Mouse (Mus musculus) kidney, postnatal 10 days (tissue): ENCODE results near the gene Epp13.
"Not testable (repeated sequence)": the region's sequence is repeated elsewhere in the genome, so short reads cannot be mapped to it uniquely, and the experiment has no call there.

ENCODE experiments used
- DNase-seq: peaks from one replicate; pipeline ENCODE4 v3.0.0; 2021; ENCODE audit warnings: mixed read lengths

Gene Epp13

DNA sequence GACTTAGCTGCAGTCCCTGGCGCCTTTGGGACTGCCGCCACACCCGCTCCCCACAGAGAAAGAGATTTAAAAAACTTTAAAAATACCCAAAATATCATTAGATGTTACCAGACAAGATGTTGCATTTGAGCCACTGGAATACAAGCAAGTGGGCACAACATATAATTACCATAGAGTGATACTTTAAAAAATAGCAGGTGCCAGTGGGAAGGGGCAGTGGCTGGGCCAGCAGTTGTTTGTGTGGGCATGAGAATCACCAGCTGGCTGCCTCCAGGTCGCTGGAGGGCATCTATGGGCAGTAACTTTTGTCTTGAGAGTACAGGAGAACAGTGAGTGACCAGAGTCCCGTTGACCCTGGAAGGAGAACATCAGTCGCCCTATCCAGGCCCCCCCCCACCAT, at the start of gene Epp13:
Gene Epp13 (plus strand): TSS at position 301 of the 400 bp plus-strand sequence.
- DNase-seq = no peak

DNA sequence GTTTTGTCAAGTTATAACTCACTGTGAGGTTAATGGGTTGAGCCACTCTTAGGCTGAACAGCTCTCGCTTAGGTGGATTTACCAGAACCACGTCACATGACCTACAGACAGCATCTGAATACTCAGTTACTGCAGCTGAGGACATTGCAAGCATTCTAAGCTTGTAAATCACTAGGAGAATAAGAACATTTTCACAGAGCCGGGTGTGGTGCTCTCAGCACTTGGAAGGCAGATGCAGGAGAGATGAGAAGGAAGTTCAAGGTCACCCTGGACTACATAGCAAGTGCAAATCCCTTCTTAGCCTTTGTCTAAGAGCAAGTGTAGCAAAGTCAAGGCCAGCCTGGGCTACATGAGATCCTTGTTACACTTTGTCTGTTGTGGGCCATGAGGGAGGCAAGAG, 48.3 kb upstream of the Epp13 start:
- no peak for DNase-seq

DNA sequence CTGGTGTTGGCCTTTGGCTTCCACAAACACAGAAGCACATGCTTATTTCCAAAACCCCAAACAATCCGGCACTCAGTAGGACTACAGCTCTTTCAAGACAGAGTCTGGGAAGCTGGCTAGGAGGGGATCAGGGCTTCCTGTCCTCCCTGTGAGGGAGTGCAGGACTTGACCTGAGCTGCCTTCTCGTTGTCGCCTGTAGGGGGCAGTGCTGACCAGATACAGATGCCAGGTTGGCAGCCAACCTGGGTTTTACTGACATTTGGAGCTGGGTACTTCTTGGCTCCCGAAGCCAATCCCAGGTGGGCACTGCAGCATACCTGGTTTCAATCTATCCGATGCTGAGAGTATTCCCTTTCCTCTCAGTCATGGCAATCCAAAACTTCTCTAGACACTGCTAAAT, 39.4 kb upstream of the Epp13 start:
- peak; percentile 34 for DNase-seq

DNA sequence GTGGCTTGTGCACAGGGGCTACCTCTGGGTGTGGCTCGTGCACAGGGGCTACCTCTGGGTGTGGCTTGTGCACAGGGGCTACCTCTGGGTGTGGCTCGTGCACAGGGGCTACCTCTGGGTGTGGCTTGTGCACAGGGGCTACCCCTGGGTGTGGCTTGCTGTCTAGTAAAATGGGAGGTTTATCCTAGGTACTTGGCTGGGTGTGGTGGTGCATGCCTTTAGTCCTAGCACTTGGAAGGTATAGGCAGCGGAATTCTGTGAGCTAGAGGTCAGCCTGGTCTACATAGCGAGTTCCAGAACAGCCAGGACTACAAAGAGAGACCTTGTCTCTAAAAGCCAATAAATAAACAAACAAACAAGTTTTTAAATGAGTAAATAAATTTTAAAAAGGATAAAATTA, 37.8 kb upstream of the Epp13 start:
- DNase-seq = not testable (repeated sequence)

DNA sequence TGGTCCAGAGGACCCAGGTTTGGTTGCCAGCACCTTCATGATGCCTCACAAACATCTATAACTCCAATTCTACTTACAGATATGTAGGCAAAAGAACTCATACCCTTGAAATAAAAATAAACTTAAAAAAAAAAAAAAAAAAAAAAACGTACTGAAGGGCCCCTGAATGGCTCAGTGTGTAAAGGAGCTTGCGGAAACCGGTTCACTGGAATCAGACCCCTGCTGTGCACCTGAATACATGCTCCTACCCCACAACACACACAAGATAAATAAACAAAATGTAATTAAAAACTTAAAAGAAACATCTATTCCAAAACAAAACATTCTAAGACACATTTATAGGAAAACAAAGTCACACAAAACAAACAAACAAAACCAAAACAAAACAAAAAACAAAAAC, 32.4 kb upstream of the Epp13 start:
- no peak for DNase-seq

DNA sequence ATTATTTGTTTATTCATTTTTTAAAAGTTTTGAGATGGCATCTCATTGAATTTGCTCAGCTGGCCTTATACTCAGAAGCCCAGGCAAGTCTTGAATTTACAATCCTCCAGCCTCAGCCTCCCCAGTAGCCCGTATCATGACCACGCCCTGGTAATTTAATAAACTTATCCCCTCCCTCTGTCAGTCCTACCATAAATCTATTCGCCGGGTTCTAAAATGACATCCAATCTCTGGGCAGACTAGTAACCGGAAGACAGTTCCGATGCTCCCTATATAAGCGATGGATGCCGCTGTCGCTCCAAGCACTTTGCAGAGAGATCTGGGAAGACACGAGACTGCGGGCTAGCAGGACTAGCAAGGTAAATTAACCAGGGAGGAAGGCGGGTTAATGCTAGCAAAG, 30.5 kb upstream of the Epp13 start, which contains the start of gene Zscan5b:
Gene Zscan5b (plus strand): TSS at position 301 of the 400 bp plus-strand sequence.
- DNase-seq = no peak

DNA sequence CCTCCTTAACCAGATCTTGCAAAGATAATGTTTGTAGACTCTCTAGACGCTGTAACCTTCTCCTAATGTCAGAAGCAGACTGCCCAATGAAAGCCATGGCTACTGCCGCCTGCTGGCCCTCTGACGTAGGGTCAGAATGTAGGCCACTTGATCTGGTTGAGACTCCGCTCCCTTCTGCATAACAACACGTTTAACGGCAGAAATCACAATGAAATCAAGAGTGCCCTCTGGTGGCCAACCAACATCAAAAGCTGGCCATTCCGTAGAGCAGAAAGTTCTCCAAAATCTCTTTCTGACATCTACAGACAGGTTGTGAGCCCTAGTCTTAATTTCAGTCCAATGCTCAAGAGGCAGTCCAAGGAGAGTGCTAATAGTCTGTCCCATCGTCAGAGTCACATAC, 24.0 kb upstream of the Epp13 start:
- DNase-seq = peak; percentile 13

DNA sequence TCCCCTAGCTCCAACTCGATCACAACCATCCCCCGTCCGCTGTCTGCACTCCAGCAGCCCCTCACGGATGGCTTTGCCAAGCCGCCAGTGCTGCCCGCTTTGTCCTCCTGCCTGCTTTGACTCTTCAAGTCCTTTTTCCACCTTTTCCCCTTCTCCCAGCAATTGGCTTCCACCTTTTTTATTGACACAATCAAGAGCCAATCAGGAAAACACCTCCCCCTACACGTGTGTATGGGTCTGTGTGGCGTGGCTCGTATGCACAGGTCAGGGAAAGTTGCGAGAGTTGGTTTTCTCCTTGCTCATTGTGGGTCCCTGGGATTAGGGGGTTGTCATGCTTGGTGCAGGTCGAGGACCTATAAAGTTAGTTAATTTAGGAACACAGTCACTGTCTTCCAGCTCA, 12.7 kb upstream of the Epp13 start:
- no peak for DNase-seq

DNA sequence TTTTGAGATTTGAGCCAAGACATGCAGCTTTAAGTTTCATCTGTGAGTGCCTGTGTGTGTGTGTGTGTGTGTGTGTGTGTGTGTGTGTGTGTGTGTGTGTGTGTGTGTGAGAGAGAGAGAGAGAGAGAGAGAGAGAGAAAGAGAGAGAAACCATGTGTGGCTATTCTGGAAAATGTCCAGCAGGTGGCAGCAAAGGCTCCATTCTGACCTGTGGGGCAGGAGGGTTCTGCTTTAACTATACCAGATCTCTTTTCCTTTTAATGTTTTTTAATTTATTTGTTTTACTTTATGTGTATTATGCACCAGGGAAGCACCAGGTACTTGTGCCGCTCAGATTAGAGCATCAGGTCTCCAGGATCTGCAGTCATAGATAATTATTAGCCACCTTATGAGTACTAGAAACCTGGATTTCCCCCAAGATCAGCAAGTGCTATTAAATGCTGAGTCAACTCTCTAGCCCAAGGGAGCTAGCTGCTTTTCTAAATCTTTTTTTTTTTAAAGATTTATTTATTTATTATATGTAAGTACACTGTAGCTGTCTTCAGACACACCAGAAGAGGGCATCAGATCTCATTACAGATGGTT, 11.6 kb upstream of the Epp13 start:
- DNase-seq = peak; percentile 59

DNA sequence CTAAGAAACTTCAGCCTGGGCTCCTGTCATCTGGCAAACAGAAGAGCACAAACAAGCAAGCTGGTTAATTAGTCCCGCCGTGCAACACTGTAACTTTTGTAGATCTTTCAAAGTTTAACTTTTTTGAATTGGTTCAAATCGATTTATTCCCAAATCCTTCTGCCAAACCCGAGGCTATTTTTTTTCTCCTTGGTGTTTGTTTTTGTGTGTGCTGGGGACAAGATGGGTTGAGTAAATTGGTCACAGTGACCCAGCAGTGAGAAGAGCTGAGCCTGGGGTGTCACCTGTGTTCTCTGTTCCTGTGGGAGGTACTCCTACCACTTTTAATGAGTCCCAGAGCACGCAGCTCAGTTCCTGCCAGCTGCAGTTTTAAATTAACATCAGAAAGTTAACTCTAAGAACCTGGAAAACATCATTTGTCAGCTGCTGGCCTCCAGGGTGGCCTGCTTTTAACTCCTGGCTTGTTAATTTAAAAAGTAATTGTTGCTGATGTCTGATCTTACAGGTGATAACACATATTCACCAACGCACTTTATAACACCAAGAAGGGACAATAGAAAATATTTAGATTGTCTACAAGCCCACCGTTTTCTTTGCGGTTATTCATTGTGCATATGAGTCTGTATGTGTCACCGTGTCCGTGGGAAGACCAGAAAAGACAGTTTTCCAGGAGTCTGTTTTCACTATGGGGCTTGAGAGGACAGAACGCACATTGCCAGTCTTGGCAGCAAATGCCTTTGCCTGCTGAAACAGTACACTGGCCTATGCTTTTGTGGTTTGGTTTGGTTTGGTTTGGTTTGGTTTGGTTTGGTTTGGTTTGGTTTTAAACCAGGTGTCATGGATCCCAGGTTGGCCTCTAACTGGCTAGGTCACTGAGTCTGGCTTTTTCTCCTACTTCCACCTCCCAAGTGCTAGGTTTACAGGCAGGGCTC, 7.9 kb upstream of the Epp13 start:
- no peak for DNase-seq

DNA sequence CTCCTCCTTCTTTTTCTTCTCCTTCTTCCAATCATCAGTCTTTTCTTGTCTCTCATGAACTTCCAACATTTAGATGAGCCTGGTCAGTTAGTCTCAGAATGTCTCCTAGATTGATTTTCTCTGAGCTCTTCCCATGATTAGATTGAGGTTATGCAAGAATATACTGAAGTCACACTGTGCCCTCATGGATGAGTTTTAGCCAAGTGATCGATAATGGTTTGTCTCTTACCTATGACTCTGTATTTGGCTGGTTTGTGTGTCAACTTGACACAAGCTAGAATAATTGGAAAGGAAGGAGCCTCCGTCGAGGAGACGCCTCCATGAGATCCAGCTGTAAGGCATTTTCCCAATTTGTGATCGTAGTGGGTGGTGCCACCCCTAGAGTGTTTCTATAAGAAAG, 1.9 kb downstream of the Epp13 start:
- DNase-seq = no peak

DNA sequence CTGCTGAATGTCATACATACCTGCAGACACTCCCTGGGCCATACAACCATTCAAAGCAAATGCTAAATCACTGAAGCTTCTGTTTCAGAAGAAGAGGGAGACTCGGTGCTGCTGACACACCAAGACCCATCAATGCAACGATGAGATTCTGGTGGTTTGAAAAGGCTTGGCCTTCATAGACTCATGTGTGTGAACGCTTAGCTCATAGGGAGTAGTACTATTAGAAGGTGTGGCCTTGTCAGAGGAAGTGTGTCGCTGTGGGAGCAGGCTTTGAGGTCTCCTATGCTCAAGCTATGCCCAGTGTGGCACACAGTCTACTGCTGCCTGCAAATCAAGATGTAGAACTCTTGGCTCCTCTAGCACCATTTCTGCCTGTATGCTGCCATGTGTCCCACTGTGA, 4.9 kb downstream of the Epp13 start:
- no peak for DNase-seq

DNA sequence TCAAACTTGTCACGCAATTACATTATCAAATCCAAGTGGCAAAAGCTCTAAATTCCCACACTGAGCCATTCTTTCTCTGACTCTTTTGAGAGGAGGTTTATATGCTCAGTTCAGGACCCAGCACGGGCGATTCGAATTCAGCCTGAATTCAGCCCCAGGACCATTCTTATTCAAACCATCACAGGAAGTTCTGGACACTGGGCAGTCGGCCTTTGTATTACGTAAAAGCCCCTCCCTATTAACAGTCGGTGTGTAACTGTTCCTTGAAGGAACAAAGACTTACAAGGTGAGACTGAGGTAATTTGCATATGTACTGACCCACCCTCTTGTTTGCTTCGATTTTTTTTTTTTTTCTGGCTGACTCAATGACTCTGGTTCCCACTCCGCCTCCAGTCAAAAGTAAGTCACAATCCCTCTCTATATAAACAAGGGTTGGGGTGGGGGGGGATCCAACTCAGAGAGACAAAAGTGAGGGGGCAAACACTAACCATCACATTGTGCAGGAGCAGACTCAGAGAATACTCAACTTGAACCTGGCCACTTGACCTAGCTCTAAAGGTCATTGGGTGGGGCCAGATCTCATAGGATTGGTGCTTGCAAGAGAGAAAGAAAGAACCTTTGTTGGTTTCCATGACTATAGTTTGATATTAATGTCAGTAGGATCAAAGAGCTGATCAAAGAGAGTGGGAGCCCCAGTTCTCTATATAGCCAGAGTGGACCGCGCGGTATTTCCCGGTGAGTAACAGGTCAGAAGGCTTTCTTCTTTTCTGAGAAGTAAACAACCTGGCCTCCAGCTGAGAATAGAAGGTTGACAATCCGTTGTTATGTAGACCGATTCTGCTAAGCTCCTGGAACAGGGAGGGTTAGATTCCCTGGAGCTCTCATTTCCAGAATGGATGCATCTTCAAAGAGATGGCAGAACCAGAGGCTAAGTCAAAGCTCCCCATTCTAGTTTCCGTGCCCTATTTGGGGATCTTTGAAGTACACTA, 6.0 kb downstream of the Epp13 start:
- no peak for DNase-seq

DNA sequence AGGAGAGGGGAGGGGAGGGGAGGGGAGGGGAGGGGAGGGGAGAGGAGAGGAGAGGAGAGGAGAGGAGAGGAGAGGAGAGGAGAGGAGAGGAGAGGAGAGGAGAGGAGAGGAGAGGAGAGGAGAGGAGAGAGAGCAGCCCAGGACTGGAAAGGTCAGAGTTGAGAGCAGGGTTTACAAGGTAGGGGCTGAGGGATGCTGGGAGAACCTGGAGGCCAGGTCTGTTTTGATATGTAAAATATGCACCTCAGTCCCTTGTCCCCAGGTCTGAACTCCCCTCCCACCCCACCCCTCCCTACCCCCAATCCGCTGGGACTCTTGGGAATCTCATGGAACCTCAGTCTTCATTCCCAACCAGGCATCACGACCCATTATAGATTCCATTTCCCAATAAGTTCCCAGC, 7.5 kb downstream of the Epp13 start:
- DNase-seq = not testable (repeated sequence)

DNA sequence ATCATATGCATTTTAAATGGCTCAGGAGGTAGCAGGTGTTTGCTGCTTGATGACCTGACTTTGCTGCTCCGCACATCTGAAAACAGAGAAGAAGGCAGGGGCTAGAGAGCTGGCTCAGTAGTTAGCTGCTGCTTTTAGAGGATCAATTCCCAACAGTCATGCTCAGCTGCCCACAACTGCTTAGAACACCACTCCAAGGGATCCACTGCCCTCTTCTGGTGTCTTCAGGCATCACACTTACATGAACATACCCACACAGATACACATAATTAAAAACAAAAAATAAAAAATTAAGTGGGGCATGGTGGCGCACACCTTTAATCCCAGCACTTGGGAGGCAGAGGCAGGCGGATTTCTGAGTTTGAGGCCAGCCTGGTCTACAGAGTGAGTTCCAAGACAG, 9.6 kb downstream of the Epp13 start:
- no peak for DNase-seq

DNA sequence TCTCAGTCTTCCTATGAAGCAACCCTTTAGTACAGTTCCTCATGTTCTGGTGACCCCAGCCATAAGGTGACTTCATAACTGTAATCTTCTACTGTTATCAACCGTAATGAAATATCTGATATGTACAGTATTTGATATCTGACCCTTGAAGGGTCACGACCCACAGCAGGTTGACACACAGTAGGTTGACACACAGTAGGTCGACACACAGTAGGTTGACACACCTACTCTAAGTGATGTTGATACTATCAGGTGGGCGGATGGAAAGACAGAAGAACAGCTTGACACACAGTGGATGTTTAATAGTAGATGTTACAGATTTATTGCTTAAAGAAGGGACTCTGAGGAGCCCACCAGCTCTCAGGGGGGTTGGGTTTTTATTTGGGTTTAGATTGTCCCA, 10.5 kb downstream of the Epp13 start:
- no peak for DNase-seq

DNA sequence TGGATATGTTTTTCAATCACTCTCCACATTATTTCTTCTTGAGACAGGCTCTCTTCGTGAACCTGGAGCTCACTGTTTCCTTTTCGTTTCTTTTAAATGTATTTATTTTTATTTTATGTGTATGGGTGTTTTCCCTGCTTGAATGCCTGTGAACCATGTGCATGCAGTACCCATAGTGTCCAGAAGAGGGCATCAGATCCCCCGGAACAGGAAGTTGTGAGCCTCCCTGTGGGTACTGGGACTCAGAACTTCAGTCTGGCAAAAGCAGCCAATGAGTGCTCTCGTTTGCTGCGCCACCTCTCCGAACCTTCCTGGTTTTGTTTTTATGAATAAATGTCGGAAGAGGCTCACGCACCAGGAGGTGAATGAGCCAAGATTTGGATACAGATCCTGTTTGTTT, 13.2 kb downstream of the Epp13 start:
- DNase-seq = peak; percentile 39

DNA sequence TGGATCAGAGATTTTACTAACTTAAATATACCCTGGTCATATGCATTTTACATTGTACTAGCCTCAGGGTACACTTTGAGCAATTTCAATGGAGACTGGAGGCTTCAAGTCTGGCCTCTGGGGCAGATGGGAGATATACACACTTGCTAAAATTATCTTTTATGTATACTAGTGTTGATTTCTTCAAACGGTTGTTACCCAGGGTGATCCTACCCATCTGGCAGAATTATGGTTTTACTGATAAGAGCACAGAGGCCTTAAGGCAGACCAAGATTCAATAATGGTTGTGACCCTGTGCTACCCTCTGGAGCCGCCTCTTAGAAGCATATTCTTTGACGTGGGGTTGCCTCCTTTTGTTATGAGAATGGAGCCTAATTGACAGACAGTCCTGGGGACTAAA, 25.4 kb downstream of the Epp13 start:
- DNase-seq = no peak

DNA sequence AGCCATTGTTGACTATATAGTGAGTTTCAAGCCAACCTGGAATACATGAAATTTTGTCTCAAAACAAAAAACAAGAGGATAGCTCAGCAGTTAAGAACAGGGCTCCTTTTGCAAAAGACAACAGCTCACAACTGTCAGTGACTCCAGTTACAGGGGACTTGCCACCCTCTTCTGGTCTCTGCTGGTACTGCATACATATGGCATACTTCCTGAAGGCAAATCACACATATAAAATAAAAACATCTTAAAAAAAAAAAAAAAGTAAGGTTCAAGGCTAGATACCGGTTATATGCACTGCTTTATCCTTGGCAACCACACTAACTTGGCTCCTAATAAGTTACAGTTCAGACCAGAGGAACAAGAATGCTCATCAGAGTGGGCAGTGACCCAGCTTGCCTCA, 30.2 kb downstream of the Epp13 start:
- peak; percentile 89 for DNase-seq

DNA sequence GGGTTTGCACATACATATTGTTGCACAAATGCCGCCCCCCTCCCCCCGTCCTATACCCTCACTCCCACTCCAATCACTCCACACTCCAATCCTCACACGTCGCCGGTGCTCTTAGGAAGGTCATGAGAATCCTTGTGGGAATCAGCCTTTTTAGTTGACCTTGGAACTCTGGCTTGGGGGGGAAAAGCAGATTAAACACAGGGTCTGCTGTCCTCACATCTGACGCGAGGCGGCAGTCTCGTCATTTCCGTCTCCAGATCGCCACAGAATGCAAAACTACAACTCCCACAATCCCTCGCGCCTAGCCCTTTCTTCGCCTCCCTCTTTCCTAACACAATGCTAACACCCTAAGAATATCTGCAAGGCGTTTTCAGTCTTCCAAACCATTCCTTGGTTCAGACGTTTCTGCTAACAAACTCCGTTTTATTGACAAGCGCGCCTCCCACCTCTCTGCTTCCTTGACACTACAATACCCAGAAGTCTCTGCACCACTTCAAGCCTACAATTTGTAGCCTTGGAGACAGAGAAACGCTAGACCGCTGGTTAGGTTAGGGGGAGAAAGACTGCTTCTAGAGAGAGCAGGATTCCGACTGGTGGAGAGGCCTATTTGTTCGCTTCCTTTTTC, 31.1 kb downstream of the Epp13 start:
- DNase-seq = peak; percentile 88

DNA sequence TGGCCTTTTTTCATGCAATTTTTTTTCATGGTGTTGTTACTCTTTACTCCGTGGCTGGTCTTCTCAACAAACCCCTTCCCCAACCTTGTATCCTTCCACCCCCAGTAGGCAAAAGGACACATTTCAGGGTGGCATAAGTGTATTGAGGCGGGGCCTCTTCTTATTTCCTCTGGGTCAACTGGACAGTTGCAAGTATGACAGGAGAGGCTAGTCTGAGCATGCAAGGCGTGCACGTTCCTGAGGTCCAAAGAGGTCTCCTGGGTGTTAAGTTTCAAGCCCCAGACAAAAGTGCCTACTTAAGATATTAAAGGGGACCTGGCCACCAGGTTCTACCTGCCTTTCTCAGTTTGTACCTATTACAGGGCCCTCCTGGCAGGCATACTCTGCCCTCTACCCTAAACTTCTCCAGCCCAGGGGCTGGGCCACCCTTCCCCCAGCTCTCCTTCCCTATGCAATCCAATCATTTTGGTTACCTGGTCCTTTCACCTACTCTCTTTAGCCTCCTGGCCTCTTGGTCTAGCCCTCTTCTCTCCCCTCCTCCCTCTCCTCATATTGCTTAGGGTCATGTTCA, 32.0 kb downstream of the Epp13 start:
- DNase-seq = no peak

DNA sequence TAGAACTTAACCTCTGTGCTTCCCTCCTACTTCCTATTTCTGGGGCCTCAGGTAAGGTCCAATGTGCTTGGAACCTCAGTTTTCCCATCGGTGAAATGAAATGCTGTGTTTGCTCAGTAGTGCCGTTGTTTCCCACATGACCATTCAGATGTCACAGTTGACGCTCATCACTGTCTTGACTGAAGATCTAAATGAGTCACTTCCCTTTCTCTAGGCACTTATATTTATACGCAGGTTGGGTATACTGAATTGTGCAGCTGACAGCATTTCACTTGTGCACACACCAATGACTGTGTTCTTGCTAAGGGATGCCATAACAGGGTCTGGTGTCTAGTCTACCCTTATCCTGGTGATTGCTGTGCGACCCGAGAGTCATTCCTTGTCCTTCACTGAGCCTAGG, 32.9 kb downstream of the Epp13 start:
- DNase-seq = no peak
